Mouse (Mus musculus) ES-Bruce4 (cell line): ENCODE data around the gene Ubiad1.

Experiments used
- CTCF ChIP-seq: IDR thresholded peaks from one replicate; pipeline ENCODE4 v1.8.1; 2011; ENCODE audit warnings: low read depth, low read length
- EP300 ChIP-seq: IDR thresholded peaks from 2 replicates; pipeline ENCODE4 v1.6.1; 2011; ENCODE audit warnings: low read depth, low read length; ENCODE audit not compliant: insufficient read depth

DNA sequence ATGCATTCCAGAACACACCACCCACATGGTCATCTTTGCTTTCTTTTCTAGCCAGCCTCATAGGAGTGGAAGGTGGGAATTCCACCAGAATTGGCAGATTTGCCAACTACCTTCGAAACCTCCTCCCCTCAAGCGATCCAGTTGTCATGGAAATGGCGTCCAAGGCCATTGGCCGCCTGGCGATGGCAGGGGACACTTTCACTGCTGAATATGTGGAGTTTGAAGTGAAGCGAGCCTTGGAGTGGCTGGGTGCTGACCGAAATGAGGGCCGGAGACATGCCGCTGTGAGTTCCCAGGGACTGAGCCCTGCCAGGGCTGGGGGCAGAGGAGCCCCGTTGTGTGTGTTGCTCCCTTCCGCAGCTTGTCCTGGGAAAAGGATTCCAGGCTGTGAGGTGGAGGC is 9.1 kb upstream of the Ubiad1 start:
- TF ChIP-seq CTCF (no peak), EP300 (no peak)
